Mouse (Mus musculus): ENCODE measurements at regions not wholly inside any gene's neighbourhood (a gene's known extent, or its start where the extent isn't known, plus 50 kb on each side); places are given as distances from the start of the nearest gene placed in this dataset. TPM values are rescaled to one million over a fixed set of nuclear protein-coding genes. Genes with fewer than 3 reads are reported as not detected.

DNA sequence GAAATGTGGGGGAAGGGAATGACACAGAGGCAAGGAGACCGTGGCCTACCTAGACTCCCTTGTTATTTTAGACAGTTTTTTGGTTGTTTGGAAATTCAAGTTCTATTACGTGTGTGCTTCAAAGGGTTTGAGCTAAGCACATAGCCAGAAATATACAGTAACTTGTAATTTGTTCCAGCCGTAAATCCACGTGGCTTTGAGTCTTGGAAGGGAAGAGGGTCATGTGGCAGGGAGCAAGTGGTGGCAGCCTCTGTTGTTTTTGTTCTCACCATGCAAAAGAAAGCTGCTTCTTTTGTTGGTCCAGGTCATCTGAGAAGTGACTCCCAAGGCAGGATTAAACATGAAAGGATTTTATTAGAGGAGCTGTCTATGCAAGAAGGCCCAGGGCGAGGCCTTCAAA, 153.1 kb downstream of the Snx13 start:
- H3K9me3 ChIP-seq (replicated peaks; ENCODE audit: control insufficient read depth, low read length) = no peaks in the 10 kb centered on the region
- no peaks in the 10 kb centered on the region for H3K4me1 ChIP-seq (ENCODE audit: control insufficient read depth, insufficient read depth, low read length)
- H3K27ac ChIP-seq (ENCODE audit: low read depth, low read length) = no peak overlapping the region
- no peak overlapping the region for H3K4me2 ChIP-seq
- 77% methylated on average over 5 of the region's 5 CpGs for WGBS (ENCODE audit: insufficient replicate concordance)
- H3K36me3 ChIP-seq (ENCODE audit: control insufficient read depth, insufficient read depth, low read length) = no peaks in the 10 kb centered on the region
- no peak for ATAC-seq (replicated peaks; ENCODE audit: insufficient number of reproducible peaks, low FRiP score, low TSS enrichment)
- H3K4me3 ChIP-seq (ENCODE audit: low read depth, low read length) = no peak overlapping the region
- H3K27me3 ChIP-seq (ENCODE audit: control insufficient read depth, insufficient read depth, low read length) = no peaks in the 10 kb centered on the region
- H3K9ac ChIP-seq (ENCODE audit: low read depth, low read length) = no peak overlapping the region

Small RNAs in the stretch of these regions (microRNA-seq; reads per million reads assigned to microRNA genes)
- not detected for gene Gm44396 (ENCODE audit: borderline number of aligned reads)
